Mouse (Mus musculus) cerebellum, adult 11 months (tissue): ENCODE results near the gene Col15a1.

Experiments used
- DNase-seq: peaks from one replicate; pipeline ENCODE4 v3.0.0; 2022

Gene Col15a1

DNA sequence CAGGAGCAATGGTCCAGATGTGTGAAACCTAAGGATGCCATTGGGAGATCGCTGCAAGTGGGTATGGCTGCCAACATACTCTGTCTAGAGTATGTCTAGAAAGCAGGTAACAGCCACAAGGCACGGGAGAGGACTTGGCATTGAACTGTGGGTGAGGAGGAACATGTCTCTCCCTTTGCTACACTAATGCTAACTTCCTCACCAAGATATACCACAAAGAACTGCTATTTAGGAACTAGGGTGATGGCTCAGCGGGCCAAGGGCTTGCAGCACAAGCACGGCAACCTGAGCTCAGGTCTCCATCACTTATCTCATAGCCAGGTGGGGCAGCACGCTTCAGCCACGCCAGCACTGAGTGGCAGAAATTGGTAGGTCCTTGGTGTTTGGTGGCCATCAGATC, 103.5 kb downstream of the Col15a1 start:
- DNase-seq = no peak

DNA sequence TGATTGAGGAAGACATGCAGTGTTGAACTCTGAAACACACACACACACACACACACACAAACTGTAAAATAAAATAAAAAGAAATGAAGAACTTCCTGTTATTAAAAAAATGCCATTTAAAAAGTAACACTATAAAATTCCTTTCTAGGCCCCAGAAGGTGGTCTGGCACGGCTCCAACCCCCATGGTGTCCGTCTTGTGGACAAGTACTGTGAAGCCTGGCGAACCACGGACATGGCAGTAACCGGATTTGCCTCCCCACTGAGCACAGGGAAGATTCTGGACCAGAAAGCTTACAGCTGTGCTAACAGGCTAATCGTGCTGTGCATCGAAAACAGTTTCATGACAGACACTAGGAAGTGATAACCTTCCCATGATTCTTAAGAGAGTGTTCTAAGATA, 104.0 kb downstream of the Col15a1 start:
- DNase-seq = no peak

DNA sequence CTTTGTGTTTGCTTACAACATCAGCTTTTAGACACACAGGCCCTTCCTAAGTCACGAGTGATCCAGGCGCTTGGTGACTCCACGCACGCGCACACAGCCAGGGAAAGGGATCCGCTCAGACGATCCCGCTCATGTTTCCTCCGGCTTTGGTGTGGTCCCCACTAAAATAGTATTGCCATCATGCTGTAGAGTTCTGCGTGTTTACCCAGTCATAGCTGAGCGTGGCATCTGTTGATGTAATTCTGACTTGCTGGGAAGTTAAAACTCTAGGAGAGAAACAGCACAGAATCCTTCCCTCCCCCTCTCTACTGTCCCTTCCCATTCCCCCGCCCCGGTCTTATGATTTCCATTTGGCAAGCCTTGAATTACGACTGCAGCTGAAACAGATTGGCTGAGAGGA, 104.7 kb downstream of the Col15a1 start:
- DNase-seq = no peak

- no peak for DNase-seq
Measured at GRCm38 (mm10) chr4:47313710-47314410, 105.9 kb downstream of the Col15a1 start.

GRCm38 (mm10) chr4:47315458-47315857, 107.5 kb downstream of the Col15a1 start:
- DNase-seq = no peak

- no peak for DNase-seq
Measured at GRCm38 (mm10) chr4:47316432-47316831, 108.5 kb downstream of the Col15a1 start.

- DNase-seq = no peak
Measured at GRCm38 (mm10) chr4:47319561-47320321, 111.8 kb downstream of the Col15a1 start.

GRCm38 (mm10) chr4:47322315-47322714, 114.4 kb downstream of the Col15a1 start:
- DNase-seq = no peak

- DNase-seq = no peak
Measured at GRCm38 (mm10) chr4:47324206-47324605, 116.2 kb downstream of the Col15a1 start.

DNA sequence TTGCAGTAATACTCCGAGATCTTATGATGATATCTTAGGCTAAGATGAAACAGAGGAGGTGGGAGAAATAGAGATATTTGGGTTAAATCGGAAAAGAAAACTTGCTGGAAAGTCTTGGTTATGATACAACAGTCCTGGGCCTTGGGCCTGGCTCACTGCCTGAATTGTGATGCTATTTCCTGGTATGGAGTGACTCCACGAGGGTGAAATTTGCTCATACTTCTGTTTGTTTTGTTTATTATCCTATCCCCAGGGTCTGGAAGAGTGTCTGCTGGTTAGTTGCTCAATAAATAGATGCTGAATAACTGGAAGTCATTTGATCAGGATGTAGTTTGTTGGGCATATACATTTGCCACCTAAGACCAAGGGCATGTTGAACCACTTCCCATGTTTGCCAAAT, 119.8 kb downstream of the Col15a1 start:
- DNase-seq = no peak

- no peak for DNase-seq
Measured at GRCm38 (mm10) chr4:47329285-47329684, 121.3 kb downstream of the Col15a1 start.

DNA sequence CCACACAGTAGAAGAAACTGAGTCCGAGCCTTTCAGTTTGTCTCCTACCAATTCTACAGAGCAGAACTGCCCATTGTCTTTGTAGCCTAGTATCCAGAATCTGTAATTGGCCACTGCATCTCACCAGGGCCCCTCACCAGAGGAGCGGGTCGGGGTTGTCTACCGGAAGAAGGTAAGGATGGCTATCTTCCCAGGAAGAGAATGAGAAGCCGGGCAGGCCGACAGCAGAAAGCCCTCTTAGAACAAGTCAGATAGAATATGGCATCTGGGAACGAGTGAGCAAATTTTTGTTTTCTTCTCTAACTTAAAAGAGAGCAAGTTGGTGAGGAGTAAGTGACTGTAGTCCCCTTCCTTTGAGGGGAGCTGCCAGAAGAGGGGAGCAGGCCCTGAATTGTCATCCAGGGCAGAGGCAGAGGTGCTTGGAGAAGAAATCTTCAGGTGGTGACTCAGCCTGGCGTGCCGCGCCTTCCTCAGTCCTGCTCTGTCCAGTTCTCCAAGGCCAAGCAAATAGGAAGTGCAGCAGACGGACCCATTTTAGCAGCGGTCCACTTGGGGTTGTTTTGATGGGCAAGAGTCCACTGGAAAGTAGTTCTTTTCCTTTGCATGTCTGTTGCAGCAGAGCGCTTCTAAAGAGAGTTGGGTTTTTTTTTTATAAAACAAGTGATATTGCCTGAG, 122.6 kb downstream of the Col15a1 start:
- no peak for DNase-seq

DNA sequence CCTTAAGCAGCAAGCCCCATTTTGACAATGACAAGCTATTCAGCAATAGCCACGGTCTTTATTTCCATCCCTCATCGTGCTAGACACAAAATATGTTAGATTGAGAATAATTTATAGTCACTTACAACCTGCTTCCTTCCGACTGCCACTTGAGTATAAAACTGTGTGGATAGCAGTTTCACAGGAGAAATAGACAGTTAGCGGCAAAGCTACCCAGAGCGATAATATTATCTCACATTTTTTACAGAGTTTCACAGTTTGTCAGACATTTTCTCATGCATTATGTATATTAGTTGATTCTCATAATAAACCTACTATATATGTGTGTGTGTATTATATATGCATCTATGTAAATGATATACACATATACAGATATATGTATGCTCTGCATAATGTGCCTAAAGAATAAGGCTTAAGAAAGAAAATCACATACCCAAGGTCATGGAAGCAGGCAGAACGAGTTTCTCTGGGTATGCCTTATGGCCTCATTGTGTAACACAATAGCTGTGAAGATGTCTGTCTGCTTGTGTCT, 124.9 kb downstream of the Col15a1 start:
- no peak for DNase-seq

DNA sequence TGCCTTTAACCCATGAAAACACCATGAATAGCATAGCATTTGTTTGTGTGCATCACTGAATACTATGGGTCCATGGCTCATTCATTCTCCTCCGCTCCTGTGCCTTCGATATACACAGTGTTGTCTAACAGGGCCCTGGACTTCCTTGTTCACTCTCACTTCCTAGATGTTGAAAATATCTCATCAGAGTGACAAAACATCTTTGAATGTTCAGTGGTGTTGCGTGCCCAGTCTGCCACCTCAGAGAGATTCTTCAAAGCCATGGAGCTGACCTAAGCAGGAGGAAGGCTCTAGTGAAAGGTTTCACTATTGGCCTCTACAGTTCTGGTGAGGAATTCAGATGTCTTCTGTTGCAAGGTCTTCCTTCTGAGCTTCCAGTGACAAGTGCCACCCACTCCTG, 125.6 kb downstream of the Col15a1 start:
- no peak for DNase-seq

DNA sequence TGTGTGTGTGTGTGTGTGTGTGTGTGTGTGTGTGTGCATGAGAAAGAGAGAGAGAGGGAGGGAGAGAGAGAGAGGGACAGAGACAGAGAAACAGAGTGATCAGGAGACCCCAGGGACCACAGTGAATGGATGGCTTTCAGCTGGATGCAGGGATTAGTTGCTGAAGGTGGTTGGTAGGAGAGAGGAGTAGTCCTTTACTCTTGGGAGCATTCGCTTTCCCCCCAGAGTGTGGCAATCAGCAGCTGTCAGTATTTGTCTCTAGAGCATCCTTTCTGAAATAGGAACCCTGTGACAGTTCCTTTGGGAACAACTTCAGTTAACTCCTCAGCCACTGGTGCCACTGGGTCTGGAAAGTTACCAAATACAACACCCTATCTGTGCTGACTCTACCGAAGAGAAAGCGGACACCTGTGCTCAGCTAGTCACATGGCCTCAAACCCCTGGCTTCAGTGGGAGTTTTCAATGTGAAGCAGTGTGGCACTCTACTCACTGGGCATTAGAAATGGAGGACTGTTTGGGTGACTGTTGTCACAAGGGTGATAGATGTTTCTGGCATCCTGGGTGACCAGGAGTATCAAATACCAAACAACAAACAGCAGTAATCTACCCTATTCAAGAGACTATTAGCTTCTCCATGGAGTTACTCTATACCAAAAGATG, 129.1 kb downstream of the Col15a1 start:
- no peak for DNase-seq

DNA sequence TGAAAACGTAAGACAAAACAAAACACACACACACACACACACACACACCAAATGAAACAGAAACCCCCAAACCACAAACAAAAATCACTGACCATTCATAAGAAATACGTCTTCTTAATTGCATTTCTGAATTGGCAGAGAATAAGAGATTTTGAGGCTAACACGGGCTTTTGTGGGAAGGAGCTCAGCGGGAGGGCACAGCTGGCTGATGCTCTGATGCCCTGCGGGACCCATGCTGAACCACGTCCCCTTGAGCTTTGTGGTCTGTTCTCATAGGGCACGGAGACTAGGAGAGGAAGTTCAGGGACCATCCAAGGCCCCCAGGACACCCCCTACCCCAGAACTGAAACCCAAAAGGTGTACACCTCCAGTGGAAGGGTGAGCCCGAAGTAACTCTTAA, 134.7 kb downstream of the Col15a1 start:
- DNase-seq = no peak

DNA sequence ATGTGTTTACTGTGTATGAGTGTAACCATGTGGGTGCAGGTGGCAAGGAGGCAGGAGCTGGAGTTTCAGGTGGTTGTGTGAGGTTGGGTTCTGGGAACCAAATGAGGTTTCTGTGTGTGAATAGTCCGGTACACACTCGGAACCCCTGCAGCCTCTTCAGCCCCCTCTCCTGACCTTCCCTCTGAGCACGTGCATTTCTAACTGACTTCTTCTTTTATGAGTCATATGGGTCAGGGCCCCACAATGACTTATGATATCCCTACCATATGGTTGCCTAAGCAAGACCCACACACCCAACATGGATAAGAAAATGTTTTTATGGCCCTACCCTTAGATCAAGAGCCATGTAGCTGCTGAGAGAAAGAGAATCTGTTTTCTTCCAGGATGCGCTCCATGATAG, 139.1 kb downstream of the Col15a1 start:
- no peak for DNase-seq

- no peak for DNase-seq
Measured at GRCm38 (mm10) chr4:47349759-47350158, 141.8 kb downstream of the Col15a1 start.

GRCm38 (mm10) chr4:47351386-47352049, 143.6 kb downstream of the Col15a1 start:
- peak; percentile 7 for DNase-seq

- peak; percentile 10 for DNase-seq
Measured at GRCm38 (mm10) chr4:47352061-47352661, 144.2 kb downstream of the Col15a1 start.

- DNase-seq = peak; percentile 75
Measured at GRCm38 (mm10) chr4:47352803-47353388, 144.9 kb downstream of the Col15a1 start, which contains the start of gene Tgfbr1. Gene Tgfbr1 (plus strand): TSS chr4:47353222.
